Mouse (Mus musculus): Measurements from ENCODE around the gene Ccdc22.

Gene Ccdc22

GRCm38 (mm10) chrX:7573176-7574086, 31.9 kb downstream of the Ccdc22 start, which contains the start of gene Foxp3:
Gene Foxp3, plus strand, starts transcription at chrX:7573644.
- peak; percentile 27 for DNase-seq (ENCODE audit: low read depth, low spot score)

GRCm38 (mm10) chrX:7572466-7572865, 32.9 kb downstream of the Ccdc22 start:
- no peak for DNase-seq (ENCODE audit: low read depth, low spot score)

GRCm38 (mm10) chrX:7571565-7572136, 33.7 kb downstream of the Ccdc22 start:
- no peak for DNase-seq (ENCODE audit: low read depth, low spot score)

GRCm38 (mm10) chrX:7570481-7571175, 34.7 kb downstream of the Ccdc22 start:
- DNase-seq (ENCODE audit: low read depth, low spot score) = no peak

- no peak for DNase-seq (ENCODE audit: low read depth, low spot score)
Measured at GRCm38 (mm10) chrX:7567491-7567890, 37.8 kb downstream of the Ccdc22 start.

GRCm38 (mm10) chrX:7566352-7566751, 39.0 kb downstream of the Ccdc22 start:
- no peak for DNase-seq (ENCODE audit: low read depth, low spot score)

- DNase-seq (ENCODE audit: low read depth, low spot score) = no peak
Measured at GRCm38 (mm10) chrX:7563076-7563475, 42.2 kb downstream of the Ccdc22 start.

- no peak for DNase-seq (ENCODE audit: low read depth, low spot score)
Measured at GRCm38 (mm10) chrX:7553474-7553873, 51.8 kb downstream of the Ccdc22 start.
